Mouse (Mus musculus): ENCODE data around the gene Oasl2.

DNA sequence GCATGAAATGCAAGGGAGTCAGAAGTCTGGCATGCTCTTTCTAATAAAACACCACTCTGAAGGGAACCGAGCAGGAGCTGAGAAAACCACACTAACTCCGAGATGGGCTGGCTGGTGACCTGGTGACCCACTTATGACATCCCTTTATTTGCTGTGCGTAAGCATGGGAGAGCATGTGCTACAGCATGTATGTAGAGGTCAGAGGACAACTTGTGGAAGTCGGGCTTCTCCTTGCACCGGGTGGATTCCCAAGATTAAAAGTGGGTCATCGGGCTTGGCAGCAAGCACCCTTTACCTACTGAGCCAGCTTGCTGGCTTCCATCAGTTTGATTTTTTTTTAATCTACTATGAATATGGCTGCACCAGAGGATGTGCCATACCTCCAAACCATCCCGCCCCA lies 19.2 kb upstream of the Oasl2 start:
- TF ChIP-seq POLR2A (IDR thresholded peaks at IDR 0.05; ENCODE audit: borderline replicate concordance, extremely low read depth, insufficient read depth, insufficient read length, poor library complexity, severe bottlenecking) (no peak), CTCF (IDR thresholded peaks at IDR 0.05; ENCODE audit: borderline replicate concordance, extremely low read depth, insufficient read depth, insufficient read length) (no peak)

All from brain, embryonic 14.5 days (tissue).